Mouse (Mus musculus) forebrain, embryonic 13.5 days (tissue): ENCODE measurements around the gene Phyhd1. TPM values are rescaled to one million over a fixed set of nuclear protein-coding genes. Genes with fewer than 3 reads are reported as not detected.

Source experiments
- ATAC-seq: fragments of 200-750 bp; cut with Nextera tagmentation; 2 replicates; pipeline ENCODE4 v1.8.0; 2017
- H3K27ac ChIP-seq: fragments of 300-500 bp; sonication (generic); 2 replicates; pipeline ENCODE4 v1.5.1; 2015; ENCODE audit warnings: inconsistent platforms, mild to moderate bottlenecking, moderate library complexity
- H3K27me3 ChIP-seq: fragments of 300-500 bp; sonication (generic); 2 replicates; pipeline ENCODE4 v1.6.1; 2015; ENCODE audit warnings: mild to moderate bottlenecking, inconsistent platforms
- H3K36me3 ChIP-seq: fragments of 300-500 bp; sonication (generic); 2 replicates; pipeline ENCODE4 v1.6.1; 2015; ENCODE audit warnings: mild to moderate bottlenecking, inconsistent platforms; ENCODE audit not compliant: poor library complexity, severe bottlenecking
- H3K4me1 ChIP-seq: fragments of 300-500 bp; sonication (generic); 2 replicates; pipeline ENCODE4 v1.6.1; 2015; ENCODE audit warnings: inconsistent platforms
- H3K4me2 ChIP-seq: fragments of 300-500 bp; sonication (generic); 2 replicates; pipeline ENCODE4 v1.6.1; 2015; ENCODE audit warnings: inconsistent platforms, mild to moderate bottlenecking, moderate library complexity
- H3K4me3 ChIP-seq: fragments of 300-500 bp; sonication (generic); 2 replicates; pipeline ENCODE4 v1.5.1; 2015; ENCODE audit warnings: mild to moderate bottlenecking, inconsistent platforms
- H3K9ac ChIP-seq: fragments of 300-500 bp; sonication (generic); 2 replicates; pipeline ENCODE4 v1.6.1; 2015; ENCODE audit warnings: mild to moderate bottlenecking, inconsistent platforms
- H3K9me3 ChIP-seq: fragments of 300-500 bp; sonication (generic); replicated peaks from 2 replicates; pipeline ENCODE4 v1.6.1; 2016; ENCODE audit warnings: inconsistent platforms
- WGBS: fragments of 180-500 bp; shearing (Covaris S2); methylation state at CpG from one replicate; pipeline ENCODE4 v1.1.7; 2015; 5-methylcytosine and 5-hydroxymethylcytosine counted together
- polyA plus RNA-seq: library from polyadenylated mRNA; unstranded; fragments of >200 nt; fragmentation: Nextera tagmentation; extraction: Ambion mirVana; gene quantifications from 2 replicates; pipeline ENCODE4 v1.2.1, GENCODE M21; 2015

Phyhd1 gene
- polyA plus RNA-seq, 1 experiment from 2014 or later: 5.3 TPM

DNA sequence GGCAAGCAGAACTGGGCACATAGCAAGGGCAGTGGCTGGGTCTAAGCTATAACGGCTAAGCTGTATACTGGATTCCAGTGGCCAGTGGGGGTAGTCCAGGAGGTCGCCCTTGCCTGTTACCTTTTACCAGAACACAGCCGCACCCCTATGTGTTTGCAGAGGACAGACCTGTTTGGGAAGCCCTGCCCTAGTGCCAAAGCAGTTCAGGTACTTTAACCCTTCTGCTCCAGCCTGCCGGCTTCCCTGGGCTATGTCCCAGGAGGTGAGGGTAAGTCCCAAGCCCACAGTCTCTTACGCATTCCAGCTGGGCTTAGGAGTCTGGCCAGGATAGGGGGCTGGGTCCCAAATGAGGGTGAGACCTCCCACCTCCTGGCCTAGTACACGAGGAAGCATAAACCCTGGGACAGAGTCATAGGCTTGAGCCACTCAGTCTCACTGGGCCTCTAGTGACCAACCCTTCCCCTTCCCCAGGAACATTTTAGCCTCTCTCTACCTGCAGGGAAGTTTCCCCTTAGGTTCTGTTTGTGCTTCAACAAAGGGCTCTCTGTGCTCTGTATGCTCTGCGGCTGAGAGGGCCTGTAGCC lies 21.3 kb upstream of the Phyhd1 start:
- Histone ChIP-seq H3K4me2 (no peak overlapping the region), H3K27ac (no peak overlapping the region; the same call in 1 of the 2 replicates), H3K9me3 (no peaks in the 10 kb centered on the region), H3K36me3 (peaks cover 92% of the 10 kb centered on the region), H3K4me3 (no peak overlapping the region), H3K9ac (no peak overlapping the region), H3K27me3 (no peaks in the 10 kb centered on the region), H3K4me1 (peaks cover 11% of the 10 kb centered on the region; the same call in 1 of the 2 replicates)
- ATAC-seq: no peak
- 82% methylated on average over 7 of the region's 7 CpGs for WGBS

DNA sequence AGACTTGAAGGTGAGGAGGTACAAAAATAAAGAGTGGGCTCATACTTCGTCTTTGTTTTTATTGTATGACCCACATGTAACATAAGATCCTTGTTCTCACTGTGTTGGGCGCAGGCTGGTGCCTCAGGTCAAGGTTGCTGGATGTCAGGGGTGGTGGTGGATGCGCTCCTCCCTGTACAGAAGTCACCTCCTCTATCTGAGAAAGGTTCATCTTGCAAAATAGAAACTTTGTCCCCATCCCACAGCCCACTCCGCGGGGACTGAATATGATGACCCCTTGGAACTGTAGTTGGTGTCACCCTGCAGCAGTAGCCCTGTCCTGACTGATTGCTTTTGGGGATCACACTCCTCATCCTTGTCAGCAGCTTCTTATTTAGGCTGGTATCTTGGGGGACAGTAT lies 19.0 kb upstream of the Phyhd1 start:
- WGBS: 95% methylated on average over 5 of the region's 5 CpGs
- no peaks in the 10 kb centered on the region for H3K9me3 ChIP-seq
- H3K9ac ChIP-seq: no peak overlapping the region
- no peak for ATAC-seq
- no peak overlapping the region for H3K27ac ChIP-seq
- peaks cover 6% of the 10 kb centered on the region; the same call in 1 of the 2 replicates for H3K4me1 ChIP-seq
- no peaks in the 10 kb centered on the region for H3K27me3 ChIP-seq
- peaks cover 90% of the 10 kb centered on the region for H3K36me3 ChIP-seq
- no peak overlapping the region for H3K4me3 ChIP-seq
- H3K4me2 ChIP-seq: no peak overlapping the region

DNA sequence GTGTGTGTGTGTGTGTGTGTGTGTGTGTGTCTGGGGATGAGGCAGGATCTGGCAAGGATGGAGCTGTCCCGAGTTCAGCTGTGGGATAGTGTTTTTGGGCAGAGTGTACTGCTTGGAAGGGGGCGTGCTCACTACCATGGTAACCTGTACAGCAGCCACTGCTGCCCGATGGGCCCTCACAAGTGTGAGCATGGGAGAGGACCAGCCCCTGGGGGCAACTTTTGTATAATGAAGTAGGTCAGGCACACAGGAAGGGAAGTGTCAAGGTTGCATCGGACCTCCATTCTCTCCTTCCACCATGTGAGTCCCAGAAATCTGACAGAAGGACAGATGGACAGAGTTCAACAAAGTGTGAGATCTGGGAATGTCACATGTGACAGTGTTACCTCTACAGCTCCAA lies 18.3 kb upstream of the Phyhd1 start:
- ATAC-seq: no peak
- Histone ChIP-seq H3K36me3 (peaks cover 89% of the 10 kb centered on the region), H3K9me3 (no peaks in the 10 kb centered on the region), H3K9ac (no peak overlapping the region; the same call in 1 of the 2 replicates), H3K4me3 (no peak overlapping the region), H3K27me3 (no peaks in the 10 kb centered on the region), H3K27ac (no peak overlapping the region), H3K4me1 (0 out of 2 replicates have a peak, but pooled peaks cover under 1% of the 10 kb centered on the region), H3K4me2 (no peak overlapping the region)
- 76% methylated on average over 4 of the region's 4 CpGs for WGBS

DNA sequence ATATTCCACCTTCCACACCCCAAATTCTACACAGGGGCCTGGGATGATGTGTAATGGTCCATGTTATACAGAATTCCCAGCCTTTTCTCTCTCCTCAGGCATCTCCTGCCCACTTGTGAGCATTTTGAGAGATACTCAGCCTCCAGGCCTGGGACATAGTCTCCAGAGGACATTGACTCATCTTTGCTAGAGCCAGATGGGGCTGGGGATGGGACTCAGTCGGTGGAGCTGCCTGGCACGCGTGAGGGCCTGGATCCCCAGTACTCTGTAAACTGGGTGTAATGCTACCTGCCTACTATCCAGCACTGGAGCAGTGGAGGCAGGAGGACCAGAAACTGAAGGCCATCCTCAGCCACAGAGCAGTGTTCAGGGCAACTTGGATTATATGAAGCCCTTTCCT lies 16.8 kb upstream of the Phyhd1 start:
- Histone ChIP-seq H3K9ac (no peak overlapping the region), H3K4me1 (no peaks in the 10 kb centered on the region), H3K4me2 (no peak overlapping the region), H3K27ac (no peak overlapping the region), H3K27me3 (no peaks in the 10 kb centered on the region), H3K9me3 (no peaks in the 10 kb centered on the region), H3K4me3 (no peak overlapping the region), H3K36me3 (peaks cover 78% of the 10 kb centered on the region)
- ATAC-seq: no peak
- WGBS: 92% methylated on average over 3 of the region's 3 CpGs

DNA sequence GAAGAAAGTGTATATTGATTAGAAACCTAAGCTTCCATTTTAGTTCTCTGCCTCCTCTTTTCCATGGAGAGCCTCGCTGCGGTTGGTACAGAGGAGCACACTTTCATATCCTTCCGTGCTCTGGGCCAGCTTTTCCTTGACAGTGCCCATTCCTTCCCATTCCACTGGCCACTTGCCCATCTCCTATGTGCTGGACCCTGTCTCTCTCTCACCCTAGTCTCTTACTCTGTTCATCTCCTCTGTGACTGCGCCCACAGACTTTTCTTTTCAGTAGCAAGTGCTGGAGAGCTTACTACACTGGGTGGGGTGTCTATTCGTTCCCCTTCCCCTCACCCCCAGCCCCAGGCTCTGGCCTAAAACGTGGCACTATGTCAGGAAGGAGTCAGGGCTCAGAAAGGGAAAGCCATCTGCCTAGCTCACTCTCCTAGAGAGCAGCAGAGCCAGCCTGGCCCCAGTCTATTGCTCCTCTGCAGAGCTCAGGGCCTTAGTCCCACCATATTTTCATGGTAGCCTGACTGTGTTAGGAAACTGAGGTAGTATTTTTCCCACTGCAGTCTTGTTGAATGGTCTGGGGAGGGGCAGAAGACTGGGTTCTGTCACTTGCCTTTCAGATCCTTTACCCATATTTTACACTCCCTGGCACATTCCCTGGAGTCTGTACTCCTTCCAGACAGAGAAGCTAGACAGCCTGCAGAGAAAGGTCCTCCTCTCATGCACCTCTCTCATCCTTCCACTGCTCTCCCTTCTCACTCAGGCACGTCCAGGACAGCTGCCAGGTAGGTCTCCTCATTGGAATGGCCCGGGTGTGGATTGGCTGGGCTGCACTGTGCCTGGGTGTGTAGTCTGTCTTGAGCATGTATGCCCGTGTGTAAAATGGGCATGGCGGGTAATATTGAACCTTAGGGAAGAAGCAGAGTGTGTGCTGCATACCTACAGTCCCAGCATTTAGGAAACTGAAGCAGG lies 15.6 kb upstream of the Phyhd1 start:
- no peaks in the 10 kb centered on the region for H3K9me3 ChIP-seq
- H3K27me3 ChIP-seq: no peaks in the 10 kb centered on the region
- H3K4me2 ChIP-seq: no peak overlapping the region
- no peak overlapping the region for H3K4me3 ChIP-seq
- no peak for ATAC-seq
- peaks cover 77% of the 10 kb centered on the region for H3K36me3 ChIP-seq
- no peaks in the 10 kb centered on the region for H3K4me1 ChIP-seq
- 86% methylated on average over 10 of the region's 10 CpGs for WGBS
- H3K9ac ChIP-seq: peak overlapping the region; percentile 12; the same call in 1 of the 2 replicates
- no peak overlapping the region for H3K27ac ChIP-seq

DNA sequence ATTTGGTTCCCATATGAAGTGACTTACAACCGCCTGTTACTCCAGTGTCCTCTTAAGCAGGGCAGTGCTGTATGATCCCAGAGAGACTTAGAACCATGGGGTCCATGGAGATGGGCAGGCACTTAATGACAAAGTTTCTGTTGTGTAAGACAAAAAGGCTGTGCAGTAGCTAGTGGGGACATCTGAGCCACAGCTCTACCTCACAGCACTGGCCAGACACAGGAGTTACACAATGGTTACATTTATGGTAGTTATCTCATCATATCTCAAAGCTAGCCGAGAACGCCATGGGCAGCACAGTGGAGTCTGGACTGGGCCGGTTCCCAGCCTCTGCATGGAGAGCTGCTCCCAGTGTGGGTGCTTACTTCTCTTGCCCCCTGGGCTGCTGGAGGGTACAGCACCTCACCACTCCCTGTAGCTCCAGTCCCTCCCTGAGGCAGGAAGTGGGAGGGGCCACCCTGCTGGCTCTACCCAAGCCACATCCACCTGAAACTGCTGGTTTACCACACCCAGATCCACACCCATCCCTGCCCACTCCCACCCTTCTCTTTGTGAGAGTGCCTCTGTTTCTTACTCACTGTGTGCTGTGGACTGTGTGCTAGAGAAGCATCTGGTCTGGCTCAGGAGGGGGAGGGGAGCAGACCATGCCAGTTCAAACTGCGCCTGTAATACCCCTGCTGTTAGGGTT lies 14.4 kb upstream of the Phyhd1 start:
- Histone ChIP-seq H3K4me1 (no peaks in the 10 kb centered on the region), H3K36me3 (peaks cover 77% of the 10 kb centered on the region), H3K4me2 (no peak overlapping the region), H3K9me3 (no peaks in the 10 kb centered on the region), H3K27me3 (no peaks in the 10 kb centered on the region), H3K9ac (0 out of 2 replicates have a peak overlapping the region, but pooled peaks have one; percentile 10), H3K27ac (no peak overlapping the region), H3K4me3 (no peak overlapping the region)
- no peak for ATAC-seq
- WGBS: 93% methylated on average over 5 of the region's 5 CpGs

DNA sequence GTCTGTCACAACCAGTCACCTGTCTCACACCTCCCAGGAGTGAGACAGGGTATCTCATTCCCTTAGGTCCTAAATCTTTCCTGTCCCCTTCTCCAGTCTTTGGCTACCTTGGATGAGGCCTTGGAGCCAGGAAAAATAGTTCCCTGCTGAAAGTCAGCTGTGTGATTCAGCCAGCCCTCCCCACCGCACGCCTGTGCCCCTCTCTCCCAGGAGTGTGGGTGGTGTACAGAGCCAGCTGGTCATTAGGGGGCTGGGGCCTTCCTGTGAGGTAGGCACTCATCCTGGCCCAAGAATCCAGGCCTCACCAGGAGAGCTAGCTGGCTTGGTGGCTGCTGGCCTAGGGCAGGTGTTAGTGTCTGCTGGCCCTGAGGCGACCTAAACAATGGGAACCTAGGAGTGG lies 13.5 kb upstream of the Phyhd1 start:
- H3K9me3 ChIP-seq: no peaks in the 10 kb centered on the region
- no peak overlapping the region for H3K27ac ChIP-seq
- no peaks in the 10 kb centered on the region for H3K4me1 ChIP-seq
- H3K9ac ChIP-seq: no peak overlapping the region
- WGBS: 80% methylated on average over 3 of the region's 3 CpGs
- H3K36me3 ChIP-seq: peaks cover 85% of the 10 kb centered on the region
- no peaks in the 10 kb centered on the region for H3K27me3 ChIP-seq
- no peak overlapping the region for H3K4me3 ChIP-seq
- no peak for ATAC-seq
- no peak overlapping the region for H3K4me2 ChIP-seq

DNA sequence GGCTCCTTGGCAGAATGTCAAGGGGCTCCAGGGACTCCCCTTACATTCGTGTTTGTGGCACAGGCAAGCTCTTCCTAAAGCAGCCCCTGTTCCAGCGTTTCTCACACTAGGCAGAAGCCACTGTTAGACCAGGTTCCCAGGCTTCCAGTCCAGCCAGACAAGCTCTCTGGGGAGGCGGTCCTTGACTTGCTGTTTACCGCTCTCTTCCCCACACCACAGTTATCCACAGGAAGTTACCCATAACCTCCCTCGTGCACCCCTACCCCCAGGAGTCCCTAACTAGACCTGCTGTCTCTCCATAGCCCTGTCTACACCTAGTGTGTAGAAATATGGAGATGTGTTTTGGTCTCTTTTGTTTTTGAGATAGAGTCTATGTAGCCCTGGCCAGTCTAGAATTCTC lies 12.2 kb upstream of the Phyhd1 start:
- H3K4me1 ChIP-seq: no peaks in the 10 kb centered on the region
- H3K9ac ChIP-seq: no peak overlapping the region
- 87% methylated on average over 5 of the region's 5 CpGs for whole genome bisulfite sequencing
- no peak for ATAC-seq
- H3K27me3 ChIP-seq: no peaks in the 10 kb centered on the region
- H3K36me3 ChIP-seq: peaks cover 85% of the 10 kb centered on the region
- no peak overlapping the region for H3K27ac ChIP-seq
- no peak overlapping the region for H3K4me2 ChIP-seq
- H3K9me3 ChIP-seq: no peaks in the 10 kb centered on the region
- no peak overlapping the region for H3K4me3 ChIP-seq

DNA sequence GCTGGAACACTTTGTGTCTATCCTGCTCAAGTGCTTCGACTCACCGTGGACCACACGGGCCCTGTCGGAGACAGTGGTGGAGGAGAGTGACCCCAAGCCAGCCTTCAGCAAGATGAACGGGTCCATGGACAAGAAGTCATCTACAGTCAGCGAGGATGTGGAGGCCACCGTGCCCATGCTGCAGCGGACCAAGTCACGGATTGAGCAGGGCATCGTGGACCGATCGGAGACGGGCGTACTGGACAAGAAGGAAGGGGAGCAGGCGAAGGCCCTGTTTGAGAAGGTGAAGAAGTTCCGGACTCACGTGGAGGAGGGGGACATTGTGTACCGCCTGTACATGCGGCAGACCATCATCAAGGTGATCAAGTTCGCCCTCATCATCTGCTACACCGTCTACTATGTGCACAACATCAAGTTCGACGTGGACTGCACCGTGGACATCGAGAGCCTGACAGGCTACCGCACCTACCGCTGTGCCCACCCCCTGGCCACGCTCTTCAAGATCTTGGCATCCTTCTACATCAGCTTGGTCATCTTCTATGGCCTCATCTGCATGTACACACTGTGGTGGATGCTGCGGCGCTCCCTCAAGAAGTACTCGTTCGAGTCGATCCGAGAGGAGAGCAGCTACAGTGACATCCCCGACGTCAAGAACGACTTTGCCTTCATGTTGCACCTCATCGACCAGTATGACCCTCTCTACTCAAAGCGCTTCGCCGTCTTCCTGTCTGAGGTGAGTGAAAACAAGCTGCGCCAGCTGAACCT lies 10.2 kb upstream of the Phyhd1 start:
- Histone ChIP-seq H3K36me3 (peaks cover 85% of the 10 kb centered on the region), H3K4me2 (no peak overlapping the region), H3K9ac (no peak overlapping the region), H3K27ac (no peak overlapping the region), H3K9me3 (no peaks in the 10 kb centered on the region), H3K27me3 (no peaks in the 10 kb centered on the region), H3K4me3 (no peak overlapping the region), H3K4me1 (no peaks in the 10 kb centered on the region)
- WGBS: 96% methylated on average over 42 of the region's 42 CpGs
- no peak for ATAC-seq

DNA sequence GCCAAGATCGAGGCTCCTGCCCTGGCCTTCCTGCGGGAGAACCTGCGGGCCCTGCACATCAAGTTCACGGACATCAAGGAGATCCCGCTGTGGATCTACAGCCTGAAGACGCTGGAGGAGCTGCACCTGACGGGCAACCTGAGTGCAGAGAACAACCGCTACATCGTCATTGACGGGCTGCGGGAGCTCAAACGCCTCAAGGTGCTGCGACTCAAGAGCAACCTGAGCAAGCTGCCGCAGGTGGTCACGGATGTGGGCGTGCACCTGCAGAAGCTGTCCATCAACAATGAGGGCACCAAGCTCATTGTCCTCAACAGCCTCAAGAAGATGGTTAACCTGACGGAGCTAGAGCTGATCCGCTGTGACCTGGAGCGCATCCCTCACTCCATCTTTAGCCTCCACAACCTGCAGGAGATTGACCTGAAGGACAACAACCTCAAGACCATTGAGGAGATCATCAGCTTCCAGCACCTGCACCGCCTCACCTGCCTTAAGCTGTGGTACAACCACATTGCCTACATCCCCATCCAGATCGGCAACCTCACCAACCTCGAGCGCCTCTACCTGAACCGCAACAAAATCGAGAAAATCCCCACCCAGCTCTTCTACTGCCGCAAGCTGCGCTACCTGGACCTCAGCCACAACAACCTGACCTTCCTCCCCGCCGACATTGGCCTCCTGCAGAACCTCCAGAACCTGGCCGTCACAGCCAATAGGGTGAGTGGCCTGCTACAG lies 9.2 kb upstream of the Phyhd1 start:
- WGBS: 97% methylated on average over 30 of the region's 30 CpGs
- no peaks in the 10 kb centered on the region; the same call in 1 of the 2 replicates for H3K4me1 ChIP-seq
- no peak overlapping the region for H3K9ac ChIP-seq
- no peak for ATAC-seq
- no peak overlapping the region for H3K4me3 ChIP-seq
- peaks cover 86% of the 10 kb centered on the region for H3K36me3 ChIP-seq
- H3K27ac ChIP-seq: no peak overlapping the region
- H3K27me3 ChIP-seq: no peaks in the 10 kb centered on the region
- H3K4me2 ChIP-seq: no peak overlapping the region
- H3K9me3 ChIP-seq: no peaks in the 10 kb centered on the region
